Mouse (Mus musculus): ENCODE measurements around the gene Gna12.

DNA sequence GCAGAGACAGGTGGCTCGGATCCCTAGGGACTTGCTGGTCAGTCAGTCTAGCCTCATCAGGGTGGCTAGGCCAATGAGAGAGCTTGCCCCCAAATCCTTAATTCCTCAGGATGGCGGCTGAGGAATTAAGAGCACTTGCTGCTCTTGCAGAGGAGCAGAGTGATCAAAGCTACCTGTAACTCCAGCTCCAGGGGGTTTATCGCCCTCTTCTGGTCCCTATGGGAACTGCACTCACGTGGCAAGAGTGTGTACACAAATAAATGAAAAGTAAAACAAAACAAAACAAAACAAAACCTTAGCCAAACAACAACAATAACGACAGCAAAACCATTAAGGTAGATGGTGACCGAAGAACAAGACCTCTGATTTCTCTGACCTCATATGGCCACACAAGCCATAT is 48.4 kb upstream of the Gna12 start:
- TF ChIP-seq POLR2A (IDR thresholded peaks at IDR 0.05; ENCODE audit: control insufficient read depth, low read depth, low read length) (no peak), CTCF (IDR thresholded peaks at IDR 0.05; ENCODE audit: control insufficient read depth, insufficient read depth, insufficient replicate concordance, low read depth, low read length) (peak; percentile 60; the same call in 1 of the 2 replicates)

Measured in testis, adult 2 months (tissue).